Mouse (Mus musculus): ENCODE results near the gene Prkca.

DNA sequence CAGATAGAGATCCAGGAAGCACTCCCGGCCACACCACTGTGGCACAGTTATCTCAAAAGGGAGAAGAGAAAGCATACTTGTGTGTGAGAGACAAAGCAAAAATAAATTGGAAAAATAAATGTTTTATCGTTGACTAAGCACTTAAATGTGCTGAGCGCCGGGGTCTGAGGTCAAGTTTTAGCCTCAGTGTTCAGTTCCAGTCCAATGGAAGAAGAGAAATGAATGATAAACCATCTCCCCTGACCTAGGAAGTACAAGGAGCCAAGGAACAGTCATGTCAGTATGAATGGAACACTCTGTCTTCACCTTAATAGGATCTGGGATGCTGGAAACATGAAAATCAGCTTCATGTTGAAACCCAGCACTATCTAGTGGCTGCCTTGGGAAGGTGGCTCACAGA is 113.6 kb downstream of the Prkca start:
- TF ChIP-seq CTCF (IDR thresholded peaks at IDR 0.05), result no peak
- TF ChIP-seq POLR2A (IDR thresholded peaks at IDR 0.05; ENCODE audit: insufficient read depth, low read depth, low read length), result no peak

All from heart, adult 2 months (tissue).